Mouse (Mus musculus) monocyte, adult 5-6 weeks (primary cell): ENCODE measurements at regions not wholly inside any gene's neighbourhood (a gene's known extent, or its start where the extent isn't known, plus 50 kb on each side); places are given as distances from the start of the nearest gene placed in this dataset.

Experiments used
- ATAC-seq: fragments of 153-309, 156-312 bp; replicated peaks from 2 replicates; pipeline ENCODE4 v1.8.0; 2017; ENCODE audit warnings: mild to moderate bottlenecking; ENCODE audit not compliant: low TSS enrichment, insufficient number of reproducible peaks, severe bottlenecking, poor library complexity, low FRiP score

DNA sequence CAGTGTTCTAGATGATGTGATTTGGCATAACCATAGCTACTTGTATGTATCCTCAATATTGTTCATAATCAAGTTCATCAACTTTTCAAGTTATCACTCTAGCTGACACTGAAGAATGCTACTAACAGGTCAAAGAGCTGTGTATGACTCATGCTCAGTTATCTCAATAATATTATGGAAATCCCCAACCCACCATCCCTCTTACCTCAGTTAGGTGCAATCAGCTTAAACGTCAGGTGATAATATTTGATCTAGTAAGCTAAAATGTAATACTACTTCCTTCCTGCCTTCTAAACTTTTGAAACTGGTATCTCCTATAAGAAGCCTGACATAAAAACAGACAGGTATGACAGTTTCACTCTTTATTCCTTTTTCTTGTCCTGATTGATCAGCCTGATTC, 474.6 kb downstream of the Gm11232 start:
- no peak for ATAC-seq

DNA sequence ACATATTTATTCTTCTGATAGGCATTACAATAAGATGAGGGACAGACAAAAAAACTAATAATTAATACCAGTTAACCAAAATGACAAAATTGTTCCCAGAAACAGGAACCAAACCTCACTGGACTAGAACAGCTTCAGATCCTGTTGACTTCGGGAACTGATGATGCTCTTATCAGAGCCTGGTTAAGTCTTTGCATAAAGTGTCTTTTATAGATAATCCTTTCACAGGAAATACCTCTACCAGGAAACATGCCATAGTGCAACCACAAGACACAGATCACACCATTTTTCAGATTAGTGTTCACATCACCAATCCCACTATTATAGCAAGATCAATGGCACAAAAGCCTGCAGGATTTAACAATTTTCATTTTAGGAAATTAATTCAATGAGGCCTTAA, 478.1 kb downstream of the Gm11232 start:
- ATAC-seq: no peak

DNA sequence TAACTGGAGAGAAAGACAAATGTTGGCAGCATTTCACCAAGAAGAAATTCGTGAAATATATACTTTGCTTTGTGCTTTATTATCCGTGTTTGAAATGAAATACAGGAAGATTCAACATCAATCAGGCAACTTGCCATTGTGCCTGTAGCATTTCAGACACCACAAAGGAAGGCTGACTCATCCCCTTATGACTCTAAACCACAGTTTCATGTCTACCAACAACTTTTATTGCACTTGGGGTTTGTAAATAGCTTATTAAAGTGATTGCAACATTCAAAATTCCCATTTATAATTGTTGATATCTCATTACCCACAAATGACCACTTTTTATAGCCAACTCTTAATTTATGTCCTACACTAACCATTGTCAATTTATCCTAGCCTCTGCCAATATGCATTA, 497.9 kb downstream of the Gm11232 start:
- ATAC-seq: no peak

DNA sequence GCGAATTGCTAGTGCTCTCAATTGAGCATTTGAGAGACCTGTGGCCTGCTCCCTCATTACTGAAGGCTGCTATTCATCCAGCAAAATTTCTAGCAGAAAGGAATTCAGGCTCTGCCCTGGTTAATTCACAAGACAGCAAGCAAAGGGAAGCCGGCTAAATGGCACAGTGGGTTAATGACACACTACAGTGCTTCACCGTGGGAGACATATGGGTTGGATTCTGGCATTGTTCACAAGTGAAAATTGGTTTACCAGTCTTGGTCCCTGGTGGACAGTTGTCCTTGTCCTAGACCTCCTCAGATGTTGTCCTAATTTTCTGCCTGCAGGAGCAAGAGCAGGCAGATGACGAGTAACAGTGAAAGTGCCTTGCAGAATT, 527.3 kb downstream of the Gm11232 start:
- ATAC-seq: no peak

DNA sequence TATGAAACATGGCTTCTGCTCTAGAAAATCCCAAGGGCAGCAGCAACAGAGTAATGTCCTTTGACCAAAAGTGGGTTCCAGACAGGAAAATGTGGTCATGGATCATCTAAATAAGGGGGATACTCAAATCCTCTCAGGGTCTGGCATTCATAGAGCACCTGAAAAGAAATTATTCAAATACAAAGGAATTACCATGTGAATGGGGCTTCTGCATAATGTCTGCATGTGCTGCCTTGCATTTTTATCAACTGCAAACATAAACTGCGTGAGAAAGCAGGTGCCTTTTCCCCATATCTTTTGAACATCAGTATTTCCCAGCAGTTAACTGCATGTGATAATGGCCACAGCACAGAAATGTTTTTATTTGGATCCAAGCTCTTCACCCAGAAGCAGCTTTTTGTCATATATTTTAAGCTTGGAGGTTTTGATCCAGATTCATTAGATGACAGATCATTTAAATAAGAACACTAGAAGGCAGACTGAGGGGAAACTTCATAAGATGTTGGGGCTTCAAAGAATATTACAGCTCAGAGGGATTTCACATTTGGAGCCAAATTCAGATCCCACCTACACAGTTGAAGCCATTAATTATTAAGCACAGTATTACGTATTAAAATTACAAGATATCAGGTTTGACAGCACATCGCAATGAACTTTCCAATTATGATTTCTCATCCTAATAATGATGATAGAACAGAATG, 527.8 kb downstream of the Gm11232 start:
- no peak for ATAC-seq

DNA sequence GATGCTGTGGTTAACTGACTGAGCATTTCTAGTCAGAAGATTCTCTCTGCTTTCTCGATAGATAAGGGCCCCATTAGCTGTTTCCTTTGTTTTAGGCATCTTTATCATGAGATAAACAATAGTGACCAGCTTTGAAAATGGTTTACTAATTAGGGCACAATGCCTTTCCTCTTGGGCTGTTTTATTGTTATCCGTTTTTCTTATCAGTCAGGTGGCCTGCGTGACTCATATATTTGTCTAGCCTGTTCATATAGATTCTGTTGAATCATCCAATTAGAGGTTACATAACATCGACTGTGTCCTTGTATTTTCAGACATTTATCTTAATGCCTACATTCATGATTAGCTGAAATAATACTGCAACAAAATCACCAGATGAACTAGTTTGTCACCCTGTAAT, 531.1 kb downstream of the Gm11232 start:
- ATAC-seq: no peak

DNA sequence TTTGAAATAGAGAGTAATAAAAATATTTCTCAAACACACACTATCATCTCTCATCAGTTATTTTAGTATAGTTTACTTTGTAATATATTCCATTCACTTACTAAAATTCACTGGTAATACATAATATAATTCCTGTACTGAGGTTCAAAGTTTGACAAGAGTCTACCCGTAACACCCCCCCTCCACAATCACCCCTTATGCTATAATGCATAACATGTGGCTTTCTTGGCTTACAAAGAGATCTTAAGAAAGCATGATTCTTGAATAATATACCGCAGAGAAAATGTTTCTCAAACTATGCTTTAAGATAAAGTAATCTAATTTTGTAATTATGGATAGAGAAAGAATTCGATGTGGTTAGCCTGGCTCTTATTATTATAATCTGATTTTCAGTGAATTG, 539.7 kb downstream of the Gm11232 start:
- no peak for ATAC-seq

DNA sequence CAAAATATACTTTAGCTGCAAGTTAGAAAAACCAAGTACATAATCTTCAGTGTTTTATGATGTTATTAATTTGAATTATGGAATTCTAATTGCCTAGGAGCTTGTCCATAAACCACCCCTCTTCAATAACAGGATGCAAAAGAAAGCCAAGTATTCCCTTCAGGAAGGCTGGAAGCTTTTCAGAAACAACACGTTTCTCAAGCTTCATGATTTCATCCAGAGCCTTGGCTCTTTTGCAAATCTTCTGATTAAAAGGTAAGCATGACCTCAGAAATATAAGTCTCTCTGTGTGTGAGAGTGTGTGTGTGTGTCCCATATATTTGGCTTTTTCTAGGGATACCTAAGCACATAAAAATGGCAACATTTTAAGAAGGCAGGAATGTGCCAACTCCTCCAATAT, 570.0 kb downstream of the Gm11232 start:
- ATAC-seq: no peak

DNA sequence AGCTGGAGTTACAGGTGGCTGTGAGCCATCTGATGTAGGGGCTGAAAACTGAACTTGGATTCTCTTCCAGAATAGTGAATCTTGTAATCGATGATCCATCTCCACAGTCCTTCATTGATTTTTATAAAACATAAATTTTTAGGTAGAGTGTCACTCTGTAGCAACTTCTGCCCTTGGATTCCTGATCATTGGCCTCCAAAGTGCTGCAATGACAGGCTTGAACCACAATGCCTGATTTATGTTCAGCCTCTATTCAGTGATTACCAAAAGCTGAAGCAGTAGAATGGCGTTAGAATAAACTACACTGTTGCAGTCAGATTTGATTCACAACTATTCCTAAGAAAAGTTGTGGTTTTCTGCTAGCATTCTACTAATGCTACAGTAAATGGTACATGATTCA, 580.1 kb downstream of the Gm11232 start:
- no peak for ATAC-seq

DNA sequence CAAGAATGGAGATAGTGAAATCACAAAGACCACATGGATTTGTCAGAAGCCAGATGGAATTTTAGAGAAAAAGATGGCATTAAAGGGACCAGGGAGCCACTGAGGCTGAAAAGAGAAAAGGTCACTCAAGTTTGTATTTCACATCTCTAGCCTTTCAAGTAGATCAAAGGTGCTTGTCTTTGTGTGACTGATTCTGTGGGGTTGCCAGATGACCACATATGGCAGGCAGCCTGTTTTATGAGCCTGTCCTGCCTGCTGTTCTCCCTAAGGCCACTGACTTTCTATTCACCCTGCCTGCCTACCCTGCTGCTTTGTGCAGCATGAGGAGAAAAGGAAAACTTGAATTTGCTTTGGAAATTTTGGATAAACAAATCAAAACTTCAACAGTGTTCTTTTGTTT, 592.0 kb downstream of the Gm11232 start:
- no peak for ATAC-seq

DNA sequence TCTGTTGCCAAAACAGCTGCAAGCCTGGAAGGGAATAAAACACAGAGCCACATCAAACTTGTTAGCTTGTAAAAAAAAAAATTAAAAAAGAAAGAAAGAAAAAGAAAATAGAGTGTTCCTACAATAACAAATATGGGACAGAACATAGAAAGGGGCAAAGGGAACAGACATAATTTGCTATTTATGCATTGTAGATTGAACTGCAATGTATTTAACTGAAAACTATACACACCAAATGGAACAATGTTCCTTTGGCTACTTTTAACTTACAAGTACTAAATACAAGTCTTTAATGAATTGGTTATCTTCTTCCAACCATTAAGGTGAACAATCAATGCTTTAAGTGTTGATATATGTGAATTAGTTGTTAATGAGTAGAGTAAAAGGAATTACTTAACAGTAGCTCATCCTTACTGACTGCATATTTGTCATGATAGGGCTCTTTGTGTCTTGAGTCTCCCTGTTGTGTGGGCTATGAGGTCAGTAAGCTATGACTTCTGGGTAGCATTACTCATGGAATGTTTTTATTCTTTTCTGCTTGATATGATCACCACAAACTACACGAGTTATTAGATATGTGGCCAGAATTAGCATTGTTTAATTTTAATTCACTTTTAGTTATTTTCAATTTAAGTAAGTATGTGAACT, 597.0 kb upstream of the Megf9 start:
- ATAC-seq: no peak

DNA sequence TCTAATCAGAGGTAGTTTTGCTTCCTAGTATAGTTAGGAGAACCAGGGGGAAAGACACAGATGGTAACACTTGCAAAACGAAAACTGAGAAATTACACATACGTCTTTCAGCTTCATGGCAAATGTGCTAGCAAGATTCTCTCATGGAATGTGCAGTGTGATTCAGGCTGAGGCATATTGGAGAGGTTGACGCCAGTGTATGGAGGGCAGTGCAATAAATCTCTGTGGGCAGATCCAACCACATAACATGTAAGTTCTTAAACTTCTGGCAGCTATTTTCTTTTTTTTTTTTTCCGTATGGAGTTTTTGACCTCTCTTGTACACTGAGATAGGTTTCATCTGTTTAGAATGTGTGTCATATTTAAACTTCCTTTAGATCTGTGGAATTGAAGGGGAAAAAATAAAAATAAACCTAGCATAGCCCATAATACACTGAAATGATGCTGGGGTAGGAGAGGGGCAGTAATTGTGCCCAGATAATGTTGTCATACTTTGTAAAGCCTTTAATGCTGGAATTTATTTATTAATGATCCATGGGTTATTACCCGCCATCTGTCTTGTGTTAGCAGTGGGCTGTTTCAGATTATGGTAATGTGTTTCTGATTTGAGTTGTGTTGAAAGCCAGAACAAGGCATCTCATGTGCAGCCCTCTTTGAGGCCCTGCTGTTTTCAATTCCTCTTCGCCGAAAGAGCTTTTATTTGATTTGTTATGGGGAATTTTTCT, 596.3 kb upstream of the Megf9 start:
- no peak for ATAC-seq

DNA sequence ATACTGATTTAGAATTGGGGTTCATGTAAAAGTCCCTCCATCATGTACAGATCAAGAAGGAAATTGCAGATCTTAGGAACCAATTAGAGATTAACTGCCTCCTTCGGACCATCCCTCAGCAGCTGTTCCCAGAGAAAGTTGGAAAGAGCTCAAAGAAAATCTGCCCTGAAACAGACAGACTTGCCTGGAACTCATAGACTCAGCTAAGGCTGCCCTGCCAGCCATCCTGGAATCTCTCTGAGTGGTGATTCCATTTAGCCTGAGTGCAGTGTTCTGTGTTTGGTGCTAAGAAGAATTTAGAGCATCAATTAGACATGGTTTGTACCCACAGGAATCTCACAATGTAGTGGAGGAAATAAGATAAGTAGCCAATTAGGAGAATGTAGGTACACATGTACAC, 594.5 kb upstream of the Megf9 start:
- no peak for ATAC-seq
